Mouse (Mus musculus) cortical plate, adult 2 months (tissue): Measurements from ENCODE around the gene Eftud2. TPM values are rescaled to one million over a fixed set of nuclear protein-coding genes. Genes with fewer than 3 reads are reported as not detected.

Source experiments
- H3K27ac ChIP-seq: fragments of 200-500 bp; 2 replicates; pipeline ENCODE4 v1.5.1; 2012; ENCODE audit warnings: low read length, control low read depth, inconsistent platforms; ENCODE audit not compliant: insufficient read depth
- H3K4me1 ChIP-seq: fragments of 200-500 bp; 2 replicates; pipeline ENCODE4 v1.6.1; 2011; ENCODE audit warnings: low read length; ENCODE audit not compliant: control insufficient read depth, insufficient read depth
- H3K4me3 ChIP-seq: fragments of 200-500 bp; 2 replicates; pipeline ENCODE4 v1.5.1; 2011; ENCODE audit warnings: mild to moderate bottlenecking, low read length, control low read depth; ENCODE audit not compliant: insufficient read depth
- CTCF ChIP-seq: fragments of 200-500 bp; IDR thresholded peaks from 2 replicates; pipeline ENCODE4 v1.5.1; 2011; ENCODE audit warnings: mild to moderate bottlenecking, control low read depth, low read length; ENCODE audit not compliant: insufficient read depth; ENCODE audit errors: extremely low read depth
- POLR2A ChIP-seq: fragments of 200-500 bp; IDR thresholded peaks from 2 replicates; pipeline ENCODE4 v1.6.1; 2011; ENCODE audit warnings: mild to moderate bottlenecking, low read length, control low read depth; ENCODE audit not compliant: insufficient read depth; ENCODE audit errors: extremely low read depth
- polyA plus RNA-seq: library from polyadenylated mRNA; depleted of rRNA; stranded (reverse); fragments of >200 nt; gene quantifications from 2 replicates; pipeline ENCODE4 v1.2.3, GENCODE M21; 2012

Gene Eftud2
- polyA plus RNA-seq, 1 experiment: 94.0 TPM

DNA sequence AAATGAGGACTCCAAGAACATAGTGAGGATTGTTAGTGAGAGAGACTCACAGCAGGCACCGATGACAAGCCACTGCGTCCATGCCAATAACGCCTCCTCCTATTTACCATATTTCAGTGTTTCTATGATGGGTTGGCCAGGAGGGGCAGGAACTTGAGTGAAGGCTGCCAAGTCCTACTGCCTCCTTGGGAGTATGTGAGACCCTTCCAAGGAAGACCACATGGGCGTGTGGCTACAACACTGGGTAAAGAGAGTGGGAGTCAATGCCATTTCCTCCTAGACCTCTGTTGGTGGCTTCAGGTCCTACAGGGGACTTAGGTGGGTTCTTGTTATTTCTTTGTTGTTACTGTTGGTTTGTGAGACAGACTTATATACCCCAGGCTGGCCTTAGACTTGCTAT, 20.4 kb upstream of the Eftud2 start:
- Histone ChIP-seq H3K4me3 (no peak overlapping the region), H3K4me1 (no peaks in the 10 kb centered on the region), H3K27ac (no peak overlapping the region)
- TF ChIP-seq CTCF (no peak), POLR2A (no peak)

DNA sequence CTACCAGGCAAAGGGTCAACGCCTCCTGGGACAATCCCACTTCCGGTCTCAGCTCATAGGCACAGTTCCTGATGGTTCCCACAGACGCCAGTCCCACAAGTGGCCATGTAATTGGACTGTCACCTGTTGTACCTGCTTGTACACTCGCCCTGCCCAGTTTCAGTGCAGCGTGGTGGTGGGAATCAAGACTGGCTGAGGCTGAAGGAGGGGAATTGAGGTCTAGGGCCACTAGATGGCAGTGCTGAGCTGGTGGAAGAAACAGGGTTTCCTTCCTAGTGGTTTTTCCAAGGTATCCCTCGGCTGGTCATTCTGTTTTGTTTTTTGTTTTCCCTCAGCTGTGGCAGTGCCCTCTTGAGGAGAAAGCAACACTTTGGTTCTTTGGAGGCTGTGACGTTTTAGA, 20.0 kb upstream of the Eftud2 start, which contains the start of gene Gfap:
Gene Gfap, minus strand, starts transcription at position 150 of the 400 bp plus-strand sequence.
- Histone ChIP-seq H3K4me1 (no peaks in the 10 kb centered on the region), H3K4me3 (no peak within 1 kb of the TSS), H3K27ac (no peak within 1 kb of the TSS)
- no peak for TF ChIP-seq POLR2A
- TF ChIP-seq CTCF: peak; percentile 97

DNA sequence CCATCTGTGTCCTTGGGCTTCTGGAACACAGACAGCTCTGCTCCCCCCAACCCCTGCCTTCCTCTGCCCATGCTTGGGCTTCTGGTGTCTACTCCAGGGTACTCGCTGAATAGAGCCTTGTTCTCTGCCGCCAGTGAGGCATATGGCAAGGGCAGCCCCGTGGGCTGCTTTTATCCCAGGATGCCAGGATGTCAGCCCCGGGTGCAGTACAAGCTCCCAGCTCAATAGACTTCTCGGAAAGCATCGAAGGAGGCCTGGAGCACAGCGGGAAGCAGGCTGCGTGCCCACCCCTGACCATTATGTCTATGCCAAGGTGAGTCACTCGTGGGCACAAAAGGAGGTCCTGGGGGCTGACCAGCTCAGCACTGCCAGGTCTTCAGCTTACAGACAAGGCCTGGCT, 17.6 kb upstream of the Eftud2 start:
- TF ChIP-seq POLR2A (no peak), CTCF (no peak)
- no peaks in the 10 kb centered on the region for H3K4me1 ChIP-seq
- H3K27ac ChIP-seq: no peak overlapping the region
- no peak overlapping the region for H3K4me3 ChIP-seq

DNA sequence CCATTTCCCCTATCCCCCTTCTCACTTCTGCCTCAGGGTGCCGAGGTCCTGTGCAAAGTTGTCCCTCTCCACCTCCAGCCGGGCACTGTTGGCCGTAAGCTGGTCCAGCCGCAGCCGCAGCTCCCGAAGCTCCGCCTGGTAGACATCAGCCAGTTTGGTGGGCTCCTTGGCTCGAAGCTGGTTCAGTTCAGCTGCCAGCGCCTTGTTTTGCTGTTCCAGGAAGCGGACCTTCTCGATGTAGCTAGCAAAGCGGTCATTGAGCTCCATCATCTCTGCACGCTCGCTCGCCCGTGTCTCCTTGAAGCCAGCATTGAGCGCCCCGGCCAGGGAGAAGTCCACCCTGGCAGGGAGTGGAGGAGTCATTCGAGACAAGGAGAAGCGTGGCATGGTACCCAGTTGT, 15.9 kb upstream of the Eftud2 start:
- Histone ChIP-seq H3K4me1 (no peaks in the 10 kb centered on the region), H3K27ac (no peak overlapping the region; the same call in 1 of the 2 replicates), H3K4me3 (0 out of 2 replicates have a peak overlapping the region, but pooled peaks have one; percentile 12)
- TF ChIP-seq CTCF (no peak), POLR2A (no peak)

DNA sequence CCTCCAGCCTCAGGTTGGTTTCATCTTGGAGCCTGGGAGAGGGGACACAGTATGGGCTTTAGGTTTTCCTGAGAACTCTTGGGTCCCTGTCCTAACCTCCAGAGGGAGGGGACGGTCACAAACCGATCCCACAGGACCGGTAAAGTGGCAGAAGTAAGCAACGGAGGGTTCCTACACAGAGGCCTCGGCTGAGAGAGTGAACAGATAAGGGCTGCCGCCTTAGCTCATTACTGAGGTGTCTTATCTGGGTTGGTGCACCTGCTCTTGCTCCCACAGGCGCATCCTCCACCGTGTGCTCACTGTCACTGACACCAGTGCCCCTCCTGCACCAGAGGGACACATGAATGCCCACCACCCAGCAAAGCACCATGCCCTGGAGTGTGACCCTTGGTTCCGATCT, 15.0 kb upstream of the Eftud2 start:
- TF ChIP-seq CTCF (no peak), POLR2A (no peak)
- 0 out of 2 replicates have a peak overlapping the region, but pooled peaks have one; percentile 12 for H3K4me3 ChIP-seq
- no peak overlapping the region for H3K27ac ChIP-seq
- H3K4me1 ChIP-seq: no peaks in the 10 kb centered on the region

DNA sequence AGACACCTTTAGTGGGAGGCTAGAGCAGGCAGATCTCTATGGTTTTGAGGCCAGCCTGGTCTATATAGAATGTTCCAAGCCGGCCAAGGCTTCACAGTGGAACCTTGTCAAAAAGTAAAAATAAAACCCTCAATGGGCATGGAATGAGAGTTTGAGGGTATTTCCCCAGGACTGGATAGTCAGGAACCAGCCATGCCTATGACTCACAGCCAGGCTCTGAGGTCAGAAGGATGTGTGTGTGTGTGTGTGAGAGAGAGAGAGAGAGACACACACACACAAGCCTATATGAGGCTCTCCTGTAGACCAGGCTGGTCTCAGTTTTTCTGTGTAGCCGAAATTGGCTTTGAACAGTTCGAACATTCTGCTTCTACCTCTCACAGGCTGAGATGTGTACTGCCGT, 13.9 kb upstream of the Eftud2 start:
- Histone ChIP-seq H3K4me1 (no peaks in the 10 kb centered on the region), H3K27ac (no peak overlapping the region), H3K4me3 (no peak overlapping the region)
- no peak for TF ChIP-seq POLR2A
- no peak for TF ChIP-seq CTCF

DNA sequence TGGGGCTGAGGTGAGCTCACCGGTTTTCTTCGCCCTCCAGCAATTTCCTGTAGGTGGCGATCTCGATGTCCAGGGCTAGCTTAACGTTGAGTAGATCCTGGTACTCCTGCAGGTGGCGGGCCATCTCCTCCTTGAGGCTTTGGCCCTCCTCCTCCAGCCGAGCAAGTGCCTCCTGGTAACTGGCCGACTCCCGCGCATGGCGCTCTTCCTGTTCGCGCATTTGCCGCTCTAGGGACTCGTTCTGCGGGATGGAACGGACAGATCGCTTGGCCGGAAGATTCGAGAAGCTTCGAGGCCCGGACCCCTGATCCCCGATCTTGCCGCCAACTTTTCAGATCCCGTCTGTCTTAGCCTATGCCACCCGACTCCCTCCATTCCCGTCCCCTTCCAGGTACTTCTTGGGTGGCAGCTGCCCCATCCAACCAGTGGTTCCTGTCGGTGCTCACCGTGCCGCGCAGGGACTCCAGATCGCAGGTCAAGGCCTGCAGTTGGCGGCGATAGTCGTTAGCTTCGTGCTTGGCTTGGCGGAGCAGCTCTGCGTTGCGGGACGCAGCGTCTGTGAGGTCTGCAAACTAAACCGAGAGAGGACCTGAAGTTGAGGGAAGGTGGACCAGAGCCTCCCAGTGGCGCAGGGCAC, 12.3 kb upstream of the Eftud2 start:
- H3K4me3 ChIP-seq: peak overlapping the region; percentile 15; the same call in 1 of the 2 replicates
- peak; percentile 61 for TF ChIP-seq CTCF
- TF ChIP-seq POLR2A: no peak
- H3K4me1 ChIP-seq: peaks cover 2% of the 10 kb centered on the region; the same call in 1 of the 2 replicates
- no peak overlapping the region for H3K27ac ChIP-seq

DNA sequence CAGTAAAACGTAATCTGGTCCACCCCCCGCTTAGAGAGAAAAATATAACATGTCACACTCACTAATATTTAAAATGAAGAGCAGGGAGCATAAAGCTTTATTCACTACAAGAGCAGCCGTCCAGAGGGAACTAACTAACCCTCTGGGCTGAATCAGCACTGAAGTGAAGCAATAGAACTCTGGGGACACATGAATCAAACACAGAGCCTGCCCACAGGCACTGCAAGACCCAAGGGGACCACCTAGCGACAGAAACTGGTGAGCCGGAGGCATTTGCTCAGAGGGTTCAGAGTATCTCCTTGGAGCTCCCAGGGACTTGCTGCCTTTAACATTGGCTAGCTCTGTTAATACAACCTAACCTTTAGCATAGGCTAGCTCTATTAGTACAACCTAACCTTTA, 9.3 kb upstream of the Eftud2 start:
- no peak overlapping the region for H3K4me3 ChIP-seq
- H3K4me1 ChIP-seq: peaks cover 8% of the 10 kb centered on the region
- TF ChIP-seq CTCF (no peak), POLR2A (no peak)
- H3K27ac ChIP-seq: no peak overlapping the region

DNA sequence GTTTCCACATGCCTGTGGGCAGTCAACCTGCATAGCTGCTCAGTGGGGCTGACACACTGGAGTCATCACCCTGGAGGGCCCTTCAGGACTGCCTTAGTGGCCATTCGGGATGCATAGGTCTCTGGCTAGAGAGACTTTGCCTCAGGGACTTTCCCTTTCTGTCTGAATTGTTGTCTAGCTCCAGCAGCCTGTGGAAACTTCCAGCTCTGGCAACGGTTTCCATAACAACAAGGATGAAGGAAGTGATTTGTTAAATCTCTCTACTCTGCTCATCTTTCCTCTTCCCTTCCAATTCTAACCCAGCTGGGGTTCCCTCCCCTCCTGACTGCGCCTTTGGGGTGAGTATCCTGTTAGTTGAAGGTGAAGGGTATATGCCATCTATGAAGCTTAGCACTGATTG, 7.3 kb upstream of the Eftud2 start:
- H3K27ac ChIP-seq: peak overlapping the region; percentile 30; the same call in 1 of the 2 replicates

DNA sequence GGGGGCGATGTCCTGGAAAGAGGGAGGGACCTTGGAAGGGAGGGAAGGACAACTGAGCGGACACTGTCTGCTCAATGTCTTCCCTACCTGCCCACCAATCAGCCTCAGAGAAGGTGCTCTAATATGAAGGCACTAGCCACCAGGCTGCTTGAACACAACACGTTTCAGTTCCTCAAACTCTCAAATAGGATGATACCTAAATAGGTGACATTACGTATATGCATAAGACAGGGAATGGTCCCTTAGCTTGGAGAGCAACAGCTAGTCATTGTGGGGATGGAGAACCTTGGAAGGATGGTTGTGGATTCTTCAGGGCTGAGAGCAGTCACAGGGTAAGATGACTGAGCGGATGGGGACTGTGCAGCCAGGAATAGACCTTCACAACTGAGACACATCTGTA, 6.6 kb upstream of the Eftud2 start:
- no peak overlapping the region for H3K27ac ChIP-seq
- TF ChIP-seq CTCF: no peak
- TF ChIP-seq POLR2A: no peak
- H3K4me3 ChIP-seq: no peak overlapping the region

More for the DNA sequence above, 7.3 kb upstream of the Eftud2 start:
- no peak overlapping the region for H3K4me3 ChIP-seq
- H3K4me1 ChIP-seq: peaks cover 8% of the 10 kb centered on the region
- TF ChIP-seq POLR2A: no peak

More for the DNA sequence above, 6.6 kb upstream of the Eftud2 start:
- H3K4me1 ChIP-seq: peaks cover 9% of the 10 kb centered on the region
